Mouse (Mus musculus) embryonic fibroblast, embryonic 13.5 days (primary cell): ENCODE measurements around the gene Setdb1. TPM values are rescaled to one million over a fixed set of nuclear protein-coding genes. Genes with fewer than 3 reads are reported as not detected.
A peak's percentile ranks its signal among the peaks of the same experiment; 100 is the strongest.

ENCODE experiments used
- H3K27ac ChIP-seq: 2 replicates; pipeline ENCODE4 v1.5.1; 2012; ENCODE audit warnings: low read length, control low read depth, inconsistent platforms; ENCODE audit not compliant: insufficient read depth
- H3K4me1 ChIP-seq: 2 replicates; pipeline ENCODE4 v1.6.1; 2011; ENCODE audit warnings: low read length; ENCODE audit not compliant: control insufficient read depth, insufficient read depth
- H3K4me3 ChIP-seq: 2 replicates; pipeline ENCODE4 v1.5.1; 2011; ENCODE audit warnings: mild to moderate bottlenecking, control low read depth, low read length; ENCODE audit not compliant: insufficient read depth
- CTCF ChIP-seq: IDR thresholded peaks from 2 replicates; pipeline ENCODE4 v1.5.1; 2011; ENCODE audit warnings: mild to moderate bottlenecking, control low read depth, low read length, moderate library complexity, borderline replicate concordance; ENCODE audit not compliant: insufficient read depth
- POLR2A ChIP-seq: IDR thresholded peaks from 2 replicates; pipeline ENCODE4 v1.6.1; 2011; ENCODE audit warnings: low read depth, mild to moderate bottlenecking, control low read depth, low read length, moderate library complexity
- polyA plus RNA-seq: library from polyadenylated mRNA; stranded (reverse); fragments of >200 nt; gene quantifications from 2 replicates; pipeline ENCODE4 v1.2.4, GENCODE M21; 2011; ENCODE audit warnings: low read depth; ENCODE audit not compliant: missing spikeins, insufficient read length

Setdb1 gene
- polyA plus RNA-seq, 1 experiment: 34.3 TPM

- Histone ChIP-seq H3K27ac (no peak overlapping the region), H3K4me1 (0 out of 2 replicates have a peak, but pooled peaks cover 5% of the 10 kb centered on the region), H3K4me3 (no peak overlapping the region)
- TF ChIP-seq POLR2A (no peak), CTCF (no peak)
These were observed 45.8 kb downstream of the Setdb1 start for GRCm38 (mm10) chr3:95310968-95311882.

DNA sequence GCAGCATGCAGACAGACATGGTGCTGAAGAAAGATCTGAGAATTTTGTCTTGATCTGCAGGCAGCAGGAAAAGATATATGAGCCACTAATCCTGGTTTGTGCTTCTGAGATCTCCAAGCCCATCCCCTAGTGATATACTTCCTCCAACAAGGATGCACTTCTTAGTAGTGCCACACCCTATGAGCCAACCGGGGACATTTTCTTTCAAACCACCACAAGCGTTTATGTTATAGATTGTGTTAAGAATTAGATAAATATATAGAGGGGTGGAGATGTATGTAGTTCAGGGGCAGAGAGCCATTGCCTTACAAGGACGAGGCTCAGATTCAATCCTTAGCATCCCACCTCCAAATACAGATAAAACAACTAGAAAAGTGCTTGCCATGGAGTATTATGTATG is 46.5 kb downstream of the Setdb1 start:
- H3K4me1 ChIP-seq: 0 out of 2 replicates have a peak, but pooled peaks cover 5% of the 10 kb centered on the region
- no peak overlapping the region for H3K27ac ChIP-seq
- H3K4me3 ChIP-seq: no peak overlapping the region
- no peak for TF ChIP-seq CTCF
- no peak for TF ChIP-seq POLR2A

DNA sequence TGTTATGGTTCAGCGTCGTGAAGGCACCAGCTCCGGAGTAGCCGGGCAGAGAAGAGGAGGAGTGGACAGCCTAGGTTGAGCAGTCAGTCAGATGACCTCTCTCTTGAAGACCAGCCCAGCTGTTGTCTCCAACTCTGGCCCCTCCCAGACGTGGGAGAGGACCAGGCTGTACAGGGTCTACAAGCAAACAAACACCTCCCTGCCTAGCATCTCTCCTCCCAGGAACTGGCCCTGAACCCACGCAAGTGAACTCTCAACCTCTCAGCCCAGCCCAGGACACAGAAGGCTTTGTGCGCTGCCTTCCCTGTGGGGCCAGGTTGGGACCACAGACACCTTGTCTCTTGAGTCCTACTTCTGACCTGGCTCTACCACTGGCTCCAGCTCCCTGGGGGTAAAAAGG is 49.9 kb downstream of the Setdb1 start, which contains the start of gene Anxa9:
Anxa9 (minus strand) TSS at position 77 of the 400 bp plus-strand sequence.
- no peaks in the 10 kb centered on the region for H3K4me1 ChIP-seq
- H3K4me3 ChIP-seq: no peak within 1 kb of the TSS
- no peak within 1 kb of the TSS for H3K27ac ChIP-seq
- TF ChIP-seq CTCF (no peak), POLR2A (no peak)

- Histone ChIP-seq H3K27ac (no peak overlapping the region), H3K4me1 (no peaks in the 10 kb centered on the region), H3K4me3 (no peak overlapping the region)
- TF ChIP-seq POLR2A (no peak), CTCF (no peak)
These were observed 50.8 kb downstream of the Setdb1 start for GRCm38 (mm10) chr3:95306244-95306643.

GRCm38 (mm10) chr3:95301204-95301796 is 55.7 kb downstream of the Setdb1 start:
- no peak for TF ChIP-seq CTCF
- TF ChIP-seq POLR2A: no peak
- H3K4me3 ChIP-seq: no peak overlapping the region

GRCm38 (mm10) chr3:95298018-95298417 is 59.0 kb downstream of the Setdb1 start:
- no peak overlapping the region for H3K27ac ChIP-seq
- no peak for TF ChIP-seq POLR2A
- TF ChIP-seq CTCF: no peak

More at GRCm38 (mm10) chr3:95301204-95301796, 55.7 kb downstream of the Setdb1 start:
- no peaks in the 10 kb centered on the region for H3K4me1 ChIP-seq
- H3K27ac ChIP-seq: no peak overlapping the region

DNA sequence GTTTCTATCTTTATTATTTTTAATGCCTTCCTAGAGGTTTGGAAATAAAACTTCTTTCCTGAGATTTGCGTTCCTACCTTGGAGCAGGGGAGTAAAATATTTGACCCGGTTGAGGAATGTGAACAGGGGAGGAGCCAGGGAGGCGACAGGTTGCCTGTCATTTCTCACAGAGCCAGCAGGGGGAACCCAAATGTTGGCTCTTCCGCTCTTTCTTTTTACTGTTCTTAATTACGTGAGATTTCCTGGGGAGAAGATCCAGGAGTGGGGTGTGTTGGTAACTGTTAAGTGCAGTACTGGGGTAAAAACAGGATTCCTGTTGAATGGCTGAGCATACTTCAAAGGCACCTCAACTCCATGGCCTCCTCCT is 60.9 kb downstream of the Setdb1 start:
- H3K4me3 ChIP-seq: no peak overlapping the region
- TF ChIP-seq POLR2A (no peak), CTCF (peak; percentile 31; the same call in 1 of the 2 replicates)
- H3K27ac ChIP-seq: no peak overlapping the region
- no peaks in the 10 kb centered on the region for H3K4me1 ChIP-seq

More at GRCm38 (mm10) chr3:95298018-95298417, 59.0 kb downstream of the Setdb1 start:
- H3K4me3 ChIP-seq: no peak overlapping the region
- no peaks in the 10 kb centered on the region for H3K4me1 ChIP-seq

DNA sequence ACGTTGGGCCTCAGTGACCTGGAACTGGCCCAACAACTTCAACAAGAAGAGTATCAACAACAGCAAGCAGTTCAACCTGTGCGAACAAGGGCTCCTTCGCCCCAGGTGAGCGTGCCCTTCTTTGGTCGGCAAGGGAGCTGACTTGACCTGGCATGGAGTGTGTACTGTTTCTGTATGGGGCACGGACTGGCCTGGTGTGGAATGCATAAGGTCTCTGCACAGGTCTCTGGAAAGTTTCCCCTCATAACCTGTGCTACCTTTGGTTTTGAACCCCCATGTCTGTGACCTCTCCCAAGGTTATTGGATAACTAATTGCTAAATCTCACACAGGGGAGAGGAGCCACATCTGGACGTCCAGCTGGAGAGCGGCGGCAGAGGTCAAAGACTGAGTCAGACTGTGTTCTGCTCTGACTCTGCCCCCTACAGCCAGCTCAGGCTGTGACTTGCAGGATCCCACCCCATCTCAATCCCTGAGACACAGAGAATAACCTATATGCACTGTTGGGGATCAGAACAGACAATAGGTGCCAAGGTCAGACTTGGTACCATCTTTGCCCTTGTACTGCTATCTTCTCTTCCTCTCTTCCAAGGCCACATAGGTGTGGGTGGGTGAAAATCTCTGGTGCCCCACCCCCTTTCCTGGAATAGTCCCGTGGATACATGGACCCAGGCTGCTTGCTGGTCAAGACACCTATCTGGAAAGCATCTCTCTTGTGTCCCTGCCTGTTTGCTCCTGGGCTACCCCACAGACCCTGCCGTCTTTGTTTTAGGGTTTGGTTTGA is 61.5 kb downstream of the Setdb1 start:
- Histone ChIP-seq H3K27ac (no peak overlapping the region), H3K4me3 (no peak overlapping the region), H3K4me1 (no peaks in the 10 kb centered on the region)
- no peak for TF ChIP-seq CTCF
- TF ChIP-seq POLR2A: no peak

- H3K4me1 ChIP-seq: no peaks in the 10 kb centered on the region
- H3K4me3 ChIP-seq: no peak overlapping the region
- H3K27ac ChIP-seq: no peak overlapping the region
- TF ChIP-seq POLR2A: no peak
- no peak for TF ChIP-seq CTCF
These were observed 62.3 kb downstream of the Setdb1 start for GRCm38 (mm10) chr3:95294718-95295117.
